Mouse (Mus musculus) olfactory bulb, adult 2 months (tissue): ENCODE data around the gene Capn3. TPM values are rescaled to one million over a fixed set of nuclear protein-coding genes. Genes with fewer than 3 reads are reported as not detected.

Source experiments
- H3K27ac ChIP-seq: fragments of 200-500 bp; 2 replicates; pipeline ENCODE4 v1.5.1; 2012; ENCODE audit warnings: low read depth, low read length; ENCODE audit not compliant: insufficient read depth
- H3K4me1 ChIP-seq: fragments of 200-500 bp; 2 replicates; pipeline ENCODE4 v1.6.1; 2012; ENCODE audit warnings: low read length; ENCODE audit not compliant: control insufficient read depth, insufficient read depth
- H3K4me3 ChIP-seq: fragments of 200-500 bp; 2 replicates; pipeline ENCODE4 v1.5.1; 2012; ENCODE audit warnings: mild to moderate bottlenecking, low read depth, low read length, moderate library complexity; ENCODE audit not compliant: insufficient read depth
- CTCF ChIP-seq: fragments of 200-500 bp; IDR thresholded peaks from 2 replicates; pipeline ENCODE4 v1.5.1; 2012; ENCODE audit warnings: low read depth, mild to moderate bottlenecking, low read length, moderate library complexity; ENCODE audit not compliant: insufficient read depth
- POLR2A ChIP-seq: fragments of 200-500 bp; IDR thresholded peaks from 2 replicates; pipeline ENCODE4 v1.6.1; 2012; ENCODE audit warnings: mild to moderate bottlenecking, low read depth, low read length, moderate library complexity; ENCODE audit not compliant: insufficient read depth
- WGBS: fragments of 180-500 bp; shearing (Covaris S2); methylation state at CpG from one replicate; pipeline ENCODE4 v1.1.7; 2018; 5-methylcytosine and 5-hydroxymethylcytosine counted together
- polyA plus RNA-seq: library from polyadenylated mRNA; stranded (reverse); fragments of >200 nt; gene quantifications from 2 replicates; pipeline ENCODE4 v1.2.4, GENCODE M21; 2012; ENCODE audit warnings: low replicate concordance; ENCODE audit not compliant: missing spikeins, insufficient read depth, insufficient read length

The Capn3 gene
- polyA plus RNA-seq, 1 experiment = not detected

DNA sequence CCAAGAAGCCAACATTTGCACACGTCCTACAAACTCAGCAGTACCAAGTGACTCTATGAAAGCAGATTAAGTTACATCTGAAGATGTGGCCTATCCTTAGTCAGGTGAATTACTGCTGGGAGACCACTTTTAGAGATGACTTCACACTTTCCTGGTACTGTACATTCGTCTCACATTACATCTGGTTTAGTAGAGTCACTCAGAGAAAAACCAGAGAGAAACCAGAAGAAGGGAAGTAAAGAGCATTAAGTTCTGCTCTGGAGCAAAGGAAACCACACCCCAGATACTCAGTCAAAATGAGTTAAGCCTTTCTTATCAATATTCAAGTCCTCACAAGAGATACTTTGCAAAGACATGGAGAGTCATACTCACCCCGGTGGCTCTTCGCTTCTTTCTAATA is 75.4 kb downstream of the Capn3 start:
- WGBS = 96% methylated on average over 4 of the region's 4 CpGs
- TF ChIP-seq CTCF = no peak
- no peaks in the 10 kb centered on the region for H3K4me1 ChIP-seq
- H3K27ac ChIP-seq = no peak overlapping the region
- no peak overlapping the region for H3K4me3 ChIP-seq

DNA sequence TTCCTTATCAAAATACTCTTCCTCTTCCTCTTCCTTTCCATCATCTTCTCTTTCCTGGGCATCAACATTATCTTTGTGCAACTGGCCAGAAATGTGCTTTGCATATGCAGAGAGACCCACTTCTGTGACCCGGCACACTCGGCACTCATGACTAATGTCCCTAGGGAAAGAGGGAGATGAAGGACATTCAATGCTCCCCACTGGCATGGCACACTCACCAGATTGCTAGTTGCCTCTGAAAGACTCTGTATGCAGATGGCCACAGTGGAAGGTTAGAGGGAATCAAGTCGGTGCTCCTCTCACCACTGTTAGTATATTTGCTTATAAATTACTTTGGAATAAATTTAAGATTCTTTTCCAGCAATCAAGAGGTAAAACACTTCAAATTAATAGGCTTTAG is 83.5 kb downstream of the Capn3 start:
- WGBS = 19% methylated on average over 3 of the region's 3 CpGs
- H3K27ac ChIP-seq = no peak overlapping the region

DNA sequence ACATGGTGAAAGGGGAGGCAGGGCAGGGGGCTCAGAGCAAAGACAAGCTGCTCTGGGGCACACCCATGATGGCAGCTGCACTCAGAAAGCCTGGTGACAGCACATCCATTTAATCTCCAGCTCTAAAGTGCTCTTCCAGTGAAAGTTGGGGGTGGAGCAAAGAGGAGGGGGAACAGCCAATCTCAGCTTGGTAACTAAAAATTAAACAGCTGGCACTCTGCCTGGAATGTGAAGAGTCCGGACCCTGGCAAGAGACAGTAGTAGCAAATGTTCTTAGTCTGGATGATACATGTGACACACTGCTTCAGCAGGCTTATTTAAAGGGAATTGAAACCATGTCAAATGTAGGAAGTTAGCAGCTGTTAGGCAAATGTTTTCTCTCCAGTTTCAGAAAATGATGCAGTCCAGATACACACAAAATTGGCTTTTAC is 84.0 kb downstream of the Capn3 start:
- peaks cover 2% of the 10 kb centered on the region for H3K4me1 ChIP-seq
- H3K27ac ChIP-seq = no peak overlapping the region
- H3K4me3 ChIP-seq = no peak overlapping the region
- TF ChIP-seq CTCF (no peak), POLR2A (no peak)
- WGBS = 5% methylated on average over 1 of the region's 1 CpGs

More for the DNA sequence above, 83.5 kb downstream of the Capn3 start:
- no peak overlapping the region for H3K4me3 ChIP-seq
- peaks cover 2% of the 10 kb centered on the region for H3K4me1 ChIP-seq
- TF ChIP-seq CTCF (no peak), POLR2A (no peak)

DNA sequence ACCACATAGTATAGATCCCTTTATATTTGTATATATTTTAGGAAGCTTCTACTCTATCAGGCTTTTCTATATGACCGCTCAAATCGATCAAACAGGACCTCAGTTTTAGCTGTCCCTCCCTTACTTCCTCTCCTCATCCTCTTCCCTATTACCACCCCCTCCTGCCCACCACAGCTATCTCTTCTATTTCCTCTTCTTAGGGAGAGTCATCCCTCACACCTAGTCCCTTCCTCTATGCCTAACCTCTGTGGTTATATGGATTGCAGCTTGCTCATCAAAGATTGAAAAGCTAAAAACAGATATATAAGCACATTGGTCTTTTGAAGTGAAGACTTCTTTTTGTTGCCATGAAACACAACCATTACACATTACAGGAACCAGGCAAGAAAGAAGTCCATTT is 88.9 kb downstream of the Capn3 start:
- 95% methylated on average over 2 of the region's 2 CpGs for WGBS
- Histone ChIP-seq H3K4me1 (peaks cover under 1% of the 10 kb centered on the region), H3K27ac (no peak overlapping the region), H3K4me3 (no peak overlapping the region)
- TF ChIP-seq CTCF = no peak
- no peak for TF ChIP-seq POLR2A

Other genes with a start within 250 kb of the Capn3 start
- gene Pla2g4e, start 210.7 kb upstream of the Capn3 start, polyA plus RNA-seq = not detected in 2 replicates
- gene Pla2g4d, start 166.8 kb upstream of the Capn3 start, polyA plus RNA-seq = not detected in 2 replicates
- gene Pla2g4f, start 141.9 kb upstream of the Capn3 start, polyA plus RNA-seq = not detected in 2 replicates
- 75.0 TPM in 1 of 2 replicates, not detected in the other for gene Vps39, start 102.9 kb upstream of the Capn3 start, polyA plus RNA-seq
- 580 TPM in 1 of 2 replicates, not detected in the other for gene Ganc, start 52.1 kb upstream of the Capn3 start, polyA plus RNA-seq
- not detected in 2 replicates for gene Tmem87a, start 51.9 kb upstream of the Capn3 start, polyA plus RNA-seq
- 169 and 420 TPM in 2 replicates for gene Zfp106, start 107.8 kb downstream of the Capn3 start, polyA plus RNA-seq
- not detected in 2 replicates for gene Snap23, start 111.7 kb downstream of the Capn3 start, polyA plus RNA-seq
- not detected in 2 replicates for gene Haus2, start 153.4 kb downstream of the Capn3 start, polyA plus RNA-seq
- not detected in 2 replicates for gene Lrrc57, start 153.5 kb downstream of the Capn3 start, polyA plus RNA-seq
- gene Stard9, start 173.1 kb downstream of the Capn3 start, polyA plus RNA-seq = not detected in 2 replicates